Mouse (Mus musculus) midbrain, embryonic 16.5 days (tissue): ENCODE results near the gene Epn1. TPM values are rescaled to one million over a fixed set of nuclear protein-coding genes. Genes with fewer than 3 reads are reported as not detected.

Experiments
- ATAC-seq: fragments of 200-750 bp; cut with Nextera tagmentation; 2 replicates; pipeline ENCODE4 v1.8.0; 2017; ENCODE audit warnings: moderate TSS enrichment
- H3K27ac ChIP-seq: fragments of 300-500 bp; sonication (generic); 2 replicates; pipeline ENCODE4 v1.5.1; 2014; ENCODE audit warnings: mild to moderate bottlenecking, low read length, mixed read lengths
- H3K27me3 ChIP-seq: fragments of 300-500 bp; sonication (generic); 2 replicates; pipeline ENCODE4 v1.6.1; 2014; ENCODE audit warnings: low read depth, low read length, mixed read lengths; ENCODE audit not compliant: control insufficient read depth, insufficient read depth
- H3K36me3 ChIP-seq: fragments of 300-500 bp; sonication (generic); 2 replicates; pipeline ENCODE4 v1.6.1; 2014; ENCODE audit warnings: mild to moderate bottlenecking, low read length, moderate library complexity, mixed read lengths; ENCODE audit not compliant: control insufficient read depth, insufficient read depth
- H3K4me1 ChIP-seq: fragments of 300-500 bp; sonication (generic); 2 replicates; pipeline ENCODE4 v1.6.1; 2014; ENCODE audit warnings: mild to moderate bottlenecking, low read length, mixed read lengths; ENCODE audit not compliant: control insufficient read depth, insufficient read depth
- H3K4me2 ChIP-seq: fragments of 300-500 bp; sonication (generic); 2 replicates; pipeline ENCODE4 v1.6.1; 2014; ENCODE audit warnings: mild to moderate bottlenecking, low read length, mixed read lengths
- H3K4me3 ChIP-seq: fragments of 300-500 bp; sonication (generic); 2 replicates; pipeline ENCODE4 v1.5.1; 2014; ENCODE audit warnings: low read depth, mild to moderate bottlenecking, low read length, moderate library complexity, mixed read lengths
- H3K9ac ChIP-seq: fragments of 300-500 bp; sonication (generic); 2 replicates; pipeline ENCODE4 v1.6.1; 2014; ENCODE audit warnings: low read depth, low read length, mixed read lengths
- H3K9me3 ChIP-seq: fragments of 300-500 bp; sonication (generic); replicated peaks from 2 replicates; pipeline ENCODE4 v1.6.1; 2014; ENCODE audit warnings: mild to moderate bottlenecking, low read length, mixed read lengths; ENCODE audit not compliant: control insufficient read depth, poor library complexity, severe bottlenecking
- WGBS: fragments of 180-500 bp; shearing (Covaris S2); extraction: QIAGEN DNeasy Blood & Tissue Kit; methylation state at CpG from one replicate; pipeline ENCODE4 v1.1.7; 2014; 5-methylcytosine and 5-hydroxymethylcytosine counted together
- microRNA-seq: library from miRNA; unstranded; fragments of <30 nt; microRNA quantifications from one replicate; pipeline ENCODE4, GENCODE M21; 2017
- polyA plus RNA-seq: library from polyadenylated mRNA; unstranded; fragments of >200 nt; fragmentation: Nextera tagmentation; extraction: Ambion mirVana; gene quantifications from 2 replicates; pipeline ENCODE4 v1.2.1, GENCODE M21; 2015

The Epn1 gene
- polyA plus RNA-seq, 1 experiment from 2014 or later = 120 TPM

DNA sequence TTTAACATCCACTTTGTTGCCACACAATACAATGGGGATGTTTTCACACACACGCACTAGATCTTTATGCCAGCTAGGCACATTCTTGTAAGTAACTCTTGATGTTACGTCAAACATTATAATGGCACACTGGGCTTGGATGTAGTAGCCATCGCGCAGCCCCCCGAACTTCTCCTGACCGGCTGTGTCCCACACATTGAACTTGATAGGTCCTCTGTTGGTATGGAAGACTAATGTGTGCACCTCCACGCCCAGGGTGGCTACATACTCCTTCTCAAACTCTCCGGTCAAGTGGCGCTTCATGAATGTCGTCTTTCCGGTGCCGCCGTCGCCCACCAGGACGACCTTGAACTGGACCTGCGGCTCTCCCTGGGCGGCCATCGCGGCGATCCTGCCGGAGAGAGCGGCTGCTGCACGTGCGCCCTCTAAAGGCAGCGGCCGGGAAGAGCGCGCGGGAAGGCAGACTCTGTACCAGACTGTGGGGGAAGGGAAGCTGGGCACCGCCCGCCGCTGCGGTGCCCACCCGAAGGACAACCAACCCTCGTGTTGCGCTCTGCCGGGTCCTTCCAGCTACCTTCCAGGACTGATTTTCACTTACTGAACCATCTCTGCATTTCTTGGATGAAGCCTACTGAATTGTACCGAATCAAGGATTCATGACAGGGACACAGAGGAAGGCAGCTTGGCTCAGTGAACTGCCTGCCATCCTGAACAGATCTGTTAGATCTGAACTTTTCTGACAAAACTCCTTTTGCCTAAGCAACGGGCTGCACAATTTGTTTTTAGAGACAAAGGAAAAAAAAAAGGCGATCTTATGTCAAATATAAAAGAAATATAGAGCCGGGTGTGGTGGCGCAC is 45.7 kb downstream of the Epn1 start, which contains the start of gene Rasl2-9:
TSS of gene Rasl2-9 (minus strand) at position 402 of the 858 bp plus-strand sequence.
- Histone ChIP-seq H3K4me1 (no peaks in the 10 kb centered on the region), H3K27me3 (no peaks in the 10 kb centered on the region), H3K4me2 (peak within 1 kb of the TSS; percentile 66), H3K9ac (peak within 1 kb of the TSS; percentile 65), H3K27ac (no peak within 1 kb of the TSS), H3K36me3 (no peaks in the 10 kb centered on the region), H3K9me3 (no peaks in the 10 kb centered on the region), H3K4me3 (peak within 1 kb of the TSS; percentile 43)
- WGBS = 21% methylated on average over 40 of the region's 42 CpGs
- ATAC-seq = peak; percentile 91

Small RNAs within 50 kb of the gene (microRNA-seq; reads per million reads assigned to microRNA genes)
- not detected for gene Gm26217

Other genes with a start within 250 kb of the Epn1 start
- gene Shisa7, start 235.5 kb upstream of the Epn1 start, polyA plus RNA-seq = 14.0 and 14.6 TPM in 2 replicates
- 3.6 and 5.0 TPM in 2 replicates for gene Isoc2b, start 210.0 kb upstream of the Epn1 start, polyA plus RNA-seq
- 0.46 and 0.57 TPM in 2 replicates for gene Isoc2a, start 203.1 kb upstream of the Epn1 start, polyA plus RNA-seq
- 0.32 and 0.38 TPM in 2 replicates for gene Gm36210, start 173.7 kb upstream of the Epn1 start, polyA plus RNA-seq
- 3.1 and 3.6 TPM in 2 replicates for gene Zfp628, start 165.0 kb upstream of the Epn1 start, polyA plus RNA-seq
- gene Nat14, start 158.2 kb upstream of the Epn1 start, polyA plus RNA-seq = 48.2 and 49.4 TPM in 2 replicates
- gene Ssc5d, start 154.4 kb upstream of the Epn1 start, polyA plus RNA-seq = 0.72 and 0.85 TPM in 2 replicates
- gene Sbk2, start 115.8 kb upstream of the Epn1 start, polyA plus RNA-seq = 0.18 TPM in 1 of 2 replicates, not detected in the other
- 0.60 and 0.93 TPM in 2 replicates for gene Sbk3, start 109.1 kb upstream of the Epn1 start, polyA plus RNA-seq
- gene Zfp579, start 84.1 kb upstream of the Epn1 start, polyA plus RNA-seq = 56.3 and 69.2 TPM in 2 replicates
- 6.7 and 7.9 TPM in 2 replicates for gene Zfp524, start 65.8 kb upstream of the Epn1 start, polyA plus RNA-seq
- gene Fiz1, start 65.5 kb upstream of the Epn1 start, polyA plus RNA-seq = 30.7 and 35.5 TPM in 2 replicates
- 0.41 and 1.0 TPM in 2 replicates for gene Gm44973, start 64.7 kb upstream of the Epn1 start, polyA plus RNA-seq
- gene Zfp865, start 59.9 kb upstream of the Epn1 start, polyA plus RNA-seq = 6.6 and 7.2 TPM in 2 replicates
- gene Ccdc106, start 59.7 kb upstream of the Epn1 start, polyA plus RNA-seq = 70.0 and 73.1 TPM in 2 replicates
- not detected in 2 replicates for gene 4632433K11Rik, start 46.1 kb upstream of the Epn1 start, polyA plus RNA-seq
- 10.5 and 10.8 TPM in 2 replicates for gene Zfp784, start 41.8 kb upstream of the Epn1 start, polyA plus RNA-seq
- gene Zfp580, start 28.7 kb upstream of the Epn1 start, polyA plus RNA-seq = 101 and 117 TPM in 2 replicates
- gene U2af2, start 18.1 kb upstream of the Epn1 start, polyA plus RNA-seq = 96.7 and 103 TPM in 2 replicates
- not detected in 2 replicates for gene Rfpl4, start 36.7 kb downstream of the Epn1 start, polyA plus RNA-seq
- gene Rasl2-9, start 45.7 kb downstream of the Epn1 start, polyA plus RNA-seq = 0.89 and 0.98 TPM in 2 replicates
- gene Vmn1r55, start 69.4 kb downstream of the Epn1 start, polyA plus RNA-seq = 0.02 TPM in 1 of 2 replicates, not detected in the other
- not detected in 2 replicates for gene Vmn1r56, start 116.5 kb downstream of the Epn1 start, polyA plus RNA-seq
- gene Vmn1r57, start 138.3 kb downstream of the Epn1 start, polyA plus RNA-seq = not detected in 2 replicates